Mouse (Mus musculus): ENCODE measurements around the gene Lipm.

The Lipm gene

DNA sequence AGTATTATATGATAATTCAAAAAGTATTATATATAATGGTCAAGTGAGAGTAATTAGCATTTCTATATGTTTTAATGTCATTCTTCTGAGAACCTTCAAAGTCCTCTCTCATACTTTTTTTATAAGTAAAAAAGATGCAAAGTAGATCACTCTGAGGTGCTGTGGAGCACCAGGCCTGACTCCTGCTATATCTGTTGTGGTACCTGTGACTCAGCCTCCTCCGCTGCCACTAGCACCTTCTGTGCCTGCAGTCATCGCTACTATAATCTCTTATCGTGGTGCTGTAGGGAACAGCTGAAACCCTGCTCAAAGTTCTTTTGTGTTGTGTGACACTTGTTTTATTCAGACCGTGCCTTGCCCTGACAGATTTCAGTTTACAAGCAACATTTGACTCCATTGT is 65.7 kb downstream of the Lipm start:
- DNase-seq, result no peak

- no peak for DNase-seq
These were observed 67.3 kb downstream of the Lipm start for GRCm38 (mm10) chr19:34167896-34168661.

DNA sequence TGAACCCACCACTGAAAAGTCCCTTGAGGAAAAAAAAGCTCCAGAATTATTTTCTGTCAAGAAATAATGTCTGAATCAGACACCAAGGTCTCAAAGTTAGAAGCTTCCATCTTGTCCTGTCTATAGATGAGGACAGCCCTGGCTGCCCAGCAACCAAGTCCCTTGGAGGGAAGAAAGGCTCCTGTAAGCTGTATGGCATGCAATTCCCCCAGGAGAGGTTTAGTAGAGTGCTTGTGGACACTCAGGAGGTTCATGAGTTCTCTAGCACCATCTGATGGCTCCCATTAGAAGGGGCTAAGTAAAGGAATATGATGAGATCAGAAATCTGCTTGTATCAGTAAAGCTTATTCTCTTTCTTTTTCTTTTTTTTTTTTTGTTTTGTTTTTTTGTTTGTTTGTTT is 68.4 kb downstream of the Lipm start:
- DNase-seq, result no peak

DNA sequence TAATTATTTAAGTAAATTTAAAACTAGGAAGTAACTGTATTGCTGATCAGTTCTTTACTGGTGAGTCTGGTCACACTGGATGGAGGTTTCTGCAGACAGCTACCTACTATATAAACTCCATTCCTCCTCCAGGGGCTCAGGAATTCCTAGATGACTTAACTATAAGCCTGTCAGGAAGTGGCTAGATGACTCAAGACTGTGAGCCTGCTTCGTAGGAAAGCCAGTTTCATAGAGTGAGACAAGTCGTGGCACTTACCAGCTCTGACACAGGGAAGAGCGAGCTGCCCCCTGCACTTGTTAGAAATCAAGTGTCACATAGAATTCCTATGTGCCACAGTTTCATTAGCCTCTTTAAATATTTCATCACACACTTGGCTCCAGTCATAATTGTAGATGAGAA is 70.4 kb downstream of the Lipm start:
- no peak for DNase-seq

Measured in cerebellum, adult 9-10 months (tissue).